Mouse (Mus musculus) intestine, embryonic 15.5 days (tissue): ENCODE measurements around the gene Adad2. TPM values are rescaled to one million over a fixed set of nuclear protein-coding genes. Genes with fewer than 3 reads are reported as not detected.

Source experiments
- ATAC-seq: fragments of 200-750 bp; cut with Nextera tagmentation; 2 replicates; pipeline ENCODE4 v1.8.0; 2017; ENCODE audit warnings: moderate TSS enrichment, moderate library complexity
- H3K27ac ChIP-seq: fragments of 300-500 bp; sonication (generic); 2 replicates; pipeline ENCODE4 v1.5.1; 2015; ENCODE audit warnings: mild to moderate bottlenecking, inconsistent platforms
- H3K27me3 ChIP-seq: fragments of 300-500 bp; sonication (generic); replicated peaks from 2 replicates; pipeline ENCODE4 v1.6.1; 2015; ENCODE audit warnings: inconsistent platforms
- H3K36me3 ChIP-seq: fragments of 300-500 bp; sonication (generic); 2 replicates; pipeline ENCODE4 v1.6.1; 2015; ENCODE audit warnings: inconsistent platforms
- H3K4me1 ChIP-seq: fragments of 300-500 bp; sonication (generic); replicated peaks from 2 replicates; pipeline ENCODE4 v1.6.1; 2015; ENCODE audit warnings: inconsistent platforms
- H3K4me2 ChIP-seq: fragments of 300-500 bp; sonication (generic); replicated peaks from 2 replicates; pipeline ENCODE4 v1.6.1; 2015; ENCODE audit warnings: mild to moderate bottlenecking, inconsistent platforms
- H3K4me3 ChIP-seq: fragments of 300-500 bp; sonication (generic); replicated peaks from 2 replicates; pipeline ENCODE4 v1.5.1; 2015; ENCODE audit warnings: inconsistent platforms
- H3K9ac ChIP-seq: fragments of 300-500 bp; sonication (generic); 2 replicates; pipeline ENCODE4 v1.6.1; 2015; ENCODE audit warnings: inconsistent platforms
- H3K9me3 ChIP-seq: fragments of 300-500 bp; sonication (generic); 2 replicates; pipeline ENCODE4 v1.6.1; 2016; ENCODE audit warnings: inconsistent platforms
- WGBS: fragments of 180-500 bp; shearing (Covaris S2); methylation state at CpG from one replicate; pipeline ENCODE4 v1.1.7; 2015; 5-methylcytosine and 5-hydroxymethylcytosine counted together
- polyA plus RNA-seq: library from polyadenylated mRNA; unstranded; fragments of >200 nt; fragmentation: Nextera tagmentation; extraction: Ambion mirVana; gene quantifications from 2 replicates; pipeline ENCODE4 v1.2.1, GENCODE M21; 2015

Adad2 gene
- polyA plus RNA-seq, 1 experiment from 2014 or later = not detected

DNA sequence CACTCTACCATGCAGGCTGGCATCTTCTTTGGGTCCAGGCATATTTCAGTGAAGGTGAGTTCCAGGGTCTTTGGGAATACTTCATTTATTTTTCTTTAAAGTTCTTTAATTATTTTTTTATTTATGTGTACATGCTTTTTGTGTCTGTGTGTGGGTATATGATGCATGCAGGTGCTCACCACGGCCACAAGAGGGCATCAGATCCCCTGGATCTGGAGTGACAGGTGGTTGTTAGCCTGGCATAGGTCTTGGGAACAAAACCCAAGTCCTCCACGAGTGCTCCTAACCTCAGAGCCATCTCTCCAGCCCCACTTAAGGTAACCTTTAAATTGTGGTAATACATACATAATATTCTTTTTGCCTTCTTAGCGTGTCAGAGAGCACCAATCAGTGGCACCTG is 33.6 kb downstream of the Adad2 start:
- ATAC-seq = no peak
- Histone ChIP-seq H3K36me3 (no peaks in the 10 kb centered on the region), H3K27me3 (no peaks in the 10 kb centered on the region), H3K9me3 (no peaks in the 10 kb centered on the region), H3K9ac (no peak overlapping the region), H3K4me3 (no peak overlapping the region), H3K27ac (no peak overlapping the region), H3K4me1 (no peaks in the 10 kb centered on the region), H3K4me2 (no peak overlapping the region)
- WGBS = 66% methylated on average over 3 of the region's 3 CpGs

DNA sequence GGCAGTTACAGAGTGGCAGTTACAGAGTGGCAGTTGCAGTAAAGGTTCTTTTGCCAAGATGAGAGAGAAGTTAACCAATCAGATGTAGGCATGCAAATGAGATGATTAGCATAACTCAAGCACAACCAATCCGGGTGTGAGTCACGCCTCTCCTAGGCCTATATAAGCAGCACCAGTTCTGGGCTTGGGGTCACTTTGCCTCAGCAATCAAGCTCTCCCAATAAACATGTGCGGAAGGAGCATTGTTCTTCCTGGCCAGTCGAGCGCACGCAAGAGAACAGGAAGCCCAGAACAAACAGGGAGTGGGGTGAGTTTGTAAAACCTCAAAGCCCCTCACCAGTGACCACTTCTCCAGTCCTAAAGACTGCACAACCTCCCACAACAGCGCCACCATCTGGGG is 34.3 kb downstream of the Adad2 start:
- WGBS = 82% methylated on average over 7 of the region's 7 CpGs
- Histone ChIP-seq H3K9me3 (no peaks in the 10 kb centered on the region), H3K4me2 (no peak overlapping the region), H3K36me3 (no peaks in the 10 kb centered on the region), H3K9ac (no peak overlapping the region), H3K4me1 (no peaks in the 10 kb centered on the region; the same call in 1 of the 2 replicates), H3K27ac (no peak overlapping the region), H3K4me3 (no peak overlapping the region), H3K27me3 (no peaks in the 10 kb centered on the region)
- no peak for ATAC-seq

DNA sequence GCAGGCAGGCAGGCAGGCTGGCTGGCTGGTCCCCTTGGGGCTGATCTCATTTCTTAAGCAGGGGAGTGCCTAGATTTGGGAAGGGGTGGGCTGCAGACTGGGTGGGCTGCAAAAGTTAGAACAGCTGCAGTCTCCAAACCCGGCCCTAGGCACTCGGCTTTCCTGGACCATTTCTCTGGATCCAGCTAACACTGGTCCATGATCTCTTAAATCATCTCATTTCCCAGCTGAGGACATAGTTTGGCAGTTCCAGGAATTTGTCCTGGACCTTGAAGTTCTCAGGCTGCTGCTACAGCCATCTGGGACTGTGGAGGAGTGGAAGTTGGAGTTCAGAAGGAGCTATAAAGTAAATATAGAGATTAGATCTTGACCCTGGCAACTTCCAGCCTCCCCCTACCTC is 38.8 kb downstream of the Adad2 start:
- no peak overlapping the region for H3K27ac ChIP-seq
- H3K27me3 ChIP-seq = no peaks in the 10 kb centered on the region
- no peak overlapping the region for H3K9ac ChIP-seq
- ATAC-seq = peak; percentile 49; the same call in 1 of the 2 replicates
- no peaks in the 10 kb centered on the region for H3K9me3 ChIP-seq
- H3K4me2 ChIP-seq = no peak overlapping the region
- no peaks in the 10 kb centered on the region for H3K36me3 ChIP-seq
- WGBS = 29% methylated on average over 2 of the region's 2 CpGs
- peaks cover 5% of the 10 kb centered on the region for H3K4me1 ChIP-seq
- H3K4me3 ChIP-seq = no peak overlapping the region

DNA sequence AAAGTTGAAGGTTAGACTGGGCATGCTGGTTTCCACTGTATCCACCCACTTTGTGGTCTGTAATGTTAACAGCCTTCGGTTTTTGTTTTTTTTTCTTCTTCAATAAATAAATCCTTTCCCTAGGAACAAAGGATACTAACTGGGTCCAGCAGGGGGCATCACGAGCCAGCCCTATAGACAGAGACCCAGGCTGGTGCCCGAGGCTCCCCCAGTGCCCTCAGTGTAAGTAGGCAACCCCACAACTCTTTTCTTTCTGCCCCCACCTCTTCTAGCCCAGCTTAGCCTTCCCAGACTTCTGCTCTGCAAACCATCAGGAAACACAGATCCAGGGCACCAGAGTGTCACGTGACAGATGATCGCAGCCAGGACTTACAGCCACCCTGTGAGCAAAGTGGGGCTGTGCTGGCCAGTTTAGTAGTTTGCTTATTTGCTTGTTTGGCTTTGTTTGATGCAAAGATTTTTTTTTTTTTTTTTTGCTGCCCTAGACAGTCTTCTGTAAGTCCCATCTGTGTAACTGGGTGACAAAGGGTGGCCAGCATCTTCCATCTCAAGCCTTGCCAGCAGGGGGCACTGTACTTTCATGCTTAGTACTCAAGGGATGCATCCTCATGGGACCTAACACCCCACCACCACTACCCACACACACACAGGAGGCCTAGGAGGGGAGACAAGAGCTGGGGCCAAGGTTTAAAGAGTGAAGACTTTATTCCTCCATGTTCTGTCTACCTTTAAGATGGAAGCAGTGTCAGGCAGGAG is 44.3 kb downstream of the Adad2 start:
- WGBS = 39% methylated on average over 5 of the region's 5 CpGs
- Histone ChIP-seq H3K4me1 (peaks cover 17% of the 10 kb centered on the region), H3K4me3 (no peak overlapping the region), H3K4me2 (no peak overlapping the region), H3K9me3 (no peaks in the 10 kb centered on the region), H3K27ac (no peak overlapping the region), H3K36me3 (no peaks in the 10 kb centered on the region), H3K9ac (no peak overlapping the region), H3K27me3 (no peaks in the 10 kb centered on the region)
- peak; percentile 57; the same call in 1 of the 2 replicates for ATAC-seq

DNA sequence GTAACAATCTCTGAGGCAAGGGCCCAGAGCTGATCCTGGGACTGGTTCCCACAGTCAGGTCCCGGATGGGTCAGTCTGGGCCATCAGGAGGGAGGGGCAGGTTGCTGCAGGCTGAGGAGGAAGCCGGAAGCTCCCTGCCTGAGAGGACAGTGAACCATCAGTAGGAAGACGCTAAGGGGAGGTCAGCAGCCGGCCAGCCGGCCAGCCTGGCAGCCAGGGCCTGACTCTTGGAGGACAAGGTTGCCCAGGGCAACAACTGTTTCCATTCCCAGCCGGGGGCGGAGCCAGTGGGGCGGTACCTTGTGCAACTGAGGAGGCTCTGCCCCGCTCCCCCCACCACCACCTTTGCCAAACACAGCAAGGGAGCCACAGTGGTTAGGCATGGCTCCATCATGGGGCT is 48.5 kb downstream of the Adad2 start:
- Histone ChIP-seq H3K9ac (no peak overlapping the region), H3K4me3 (no peak overlapping the region), H3K36me3 (no peaks in the 10 kb centered on the region), H3K27me3 (no peaks in the 10 kb centered on the region), H3K9me3 (no peaks in the 10 kb centered on the region), H3K27ac (peak overlapping the region; percentile 17; the same call in 1 of the 2 replicates), H3K4me2 (no peak overlapping the region), H3K4me1 (peaks cover 22% of the 10 kb centered on the region)
- WGBS = 15% methylated on average over 9 of the region's 9 CpGs
- peak; percentile 32; the same call in 1 of the 2 replicates for ATAC-seq

DNA sequence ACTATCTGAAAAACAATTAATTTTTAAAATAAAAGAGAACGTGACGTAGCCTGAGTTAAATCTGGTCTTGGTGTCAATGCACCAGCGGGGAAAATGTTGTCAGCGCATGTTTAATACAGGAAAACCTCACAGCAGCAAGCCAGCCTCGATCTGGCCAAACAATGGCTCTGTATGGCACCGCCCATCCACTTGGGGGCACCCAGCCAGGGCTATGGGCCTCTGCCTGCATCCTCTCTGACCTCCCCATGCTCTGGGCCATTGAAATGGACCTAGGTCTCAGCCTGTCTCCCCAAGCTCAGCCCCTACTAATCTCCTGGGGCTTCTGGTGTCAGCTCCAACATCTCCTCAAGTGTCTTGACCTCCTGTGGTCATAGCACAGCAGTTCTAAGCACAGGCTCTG is 49.3 kb downstream of the Adad2 start:
- no peak for ATAC-seq
- H3K36me3 ChIP-seq = no peaks in the 10 kb centered on the region
- no peak overlapping the region for H3K27ac ChIP-seq
- H3K9me3 ChIP-seq = no peaks in the 10 kb centered on the region
- no peak overlapping the region for H3K4me2 ChIP-seq
- H3K27me3 ChIP-seq = no peaks in the 10 kb centered on the region
- no peak overlapping the region for H3K9ac ChIP-seq
- H3K4me3 ChIP-seq = no peak overlapping the region
- 78% methylated on average over 6 of the region's 6 CpGs for WGBS
- peaks cover 29% of the 10 kb centered on the region for H3K4me1 ChIP-seq

DNA sequence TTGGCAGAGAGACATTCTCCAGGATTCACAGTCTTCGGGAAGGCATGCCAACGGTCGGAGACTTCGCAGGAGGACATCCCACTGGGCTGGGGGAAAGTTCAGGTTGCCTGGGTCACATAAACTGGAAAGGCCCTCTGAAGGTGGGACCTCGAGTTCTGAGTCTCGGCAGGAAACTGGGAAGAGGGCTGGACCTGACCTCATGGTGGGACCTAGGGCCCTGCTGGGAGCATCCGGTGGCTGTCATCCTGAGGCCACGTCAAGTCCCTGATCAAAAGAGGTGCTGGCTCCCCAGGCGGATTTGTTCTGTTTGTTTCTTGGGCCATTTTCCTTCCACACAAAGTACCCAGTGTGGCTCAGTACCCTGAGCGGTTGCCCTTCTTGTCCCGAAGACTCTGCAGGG is 50.9 kb downstream of the Adad2 start:
- Histone ChIP-seq H3K9ac (no peak overlapping the region), H3K36me3 (no peaks in the 10 kb centered on the region), H3K4me3 (no peak overlapping the region), H3K4me1 (peaks cover 30% of the 10 kb centered on the region), H3K27me3 (no peaks in the 10 kb centered on the region), H3K4me2 (no peak overlapping the region), H3K27ac (no peak overlapping the region), H3K9me3 (no peaks in the 10 kb centered on the region)
- 60% methylated on average over 11 of the region's 11 CpGs for WGBS
- ATAC-seq = no peak

DNA sequence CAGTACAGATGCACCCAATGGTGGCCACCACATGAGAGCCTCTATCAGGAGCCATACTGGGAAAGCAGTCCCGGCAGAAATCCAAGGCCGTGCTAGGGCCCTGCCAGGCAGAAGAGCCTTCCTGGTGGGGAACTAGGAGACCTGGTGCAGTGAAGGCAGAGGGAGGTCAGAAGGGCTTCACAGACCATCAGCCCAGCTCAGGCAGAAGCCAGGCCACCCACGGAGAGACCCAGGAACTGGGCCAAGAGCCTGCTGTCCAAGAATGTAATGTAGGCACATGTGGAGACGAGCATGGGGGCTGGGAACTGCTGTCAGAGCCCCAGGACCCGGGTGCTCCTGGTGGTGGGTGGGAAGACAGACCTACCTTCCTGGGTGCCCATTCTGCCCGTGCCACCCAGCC is 52.7 kb downstream of the Adad2 start:
- 65% methylated on average over 6 of the region's 6 CpGs for WGBS
- H3K4me3 ChIP-seq = no peak overlapping the region
- H3K9me3 ChIP-seq = no peaks in the 10 kb centered on the region
- no peaks in the 10 kb centered on the region for H3K27me3 ChIP-seq
- ATAC-seq = no peak
- H3K4me2 ChIP-seq = no peak overlapping the region
- H3K36me3 ChIP-seq = no peaks in the 10 kb centered on the region
- no peak overlapping the region for H3K27ac ChIP-seq
- peaks cover 42% of the 10 kb centered on the region for H3K4me1 ChIP-seq
- no peak overlapping the region for H3K9ac ChIP-seq

Other genes with a start within 250 kb of the Adad2 start
- 19.2 and 22.5 TPM in 2 replicates for gene Mlycd, start 217.9 kb upstream of the Adad2 start, polyA plus RNA-seq
- 3.8 and 5.7 TPM in 2 replicates for gene Osgin1, start 178.6 kb upstream of the Adad2 start, polyA plus RNA-seq
- gene Necab2, start 166.0 kb upstream of the Adad2 start, polyA plus RNA-seq = 1.9 TPM in 2 replicates
- 0.05 TPM in 1 of 2 replicates, not detected in the other for gene Slc38a8, start 111.0 kb upstream of the Adad2 start, polyA plus RNA-seq
- gene Mbtps1, start 54.0 kb upstream of the Adad2 start, polyA plus RNA-seq = 83.6 and 88.8 TPM in 2 replicates
- gene Hsdl1, start 37.6 kb upstream of the Adad2 start, polyA plus RNA-seq = 28.8 and 32.6 TPM in 2 replicates
- 1.4 and 2.1 TPM in 2 replicates for gene Dnaaf1, start 37.5 kb upstream of the Adad2 start, polyA plus RNA-seq
- 10.0 and 11.7 TPM in 2 replicates for gene Taf1c, start 7.5 kb upstream of the Adad2 start, polyA plus RNA-seq
- 0.04 and 0.13 TPM in 2 replicates for gene Kcng4, start 22.9 kb downstream of the Adad2 start, polyA plus RNA-seq
- 4.5 and 4.6 TPM in 2 replicates for gene Wfdc1, start 53.6 kb downstream of the Adad2 start, polyA plus RNA-seq
- 4.4 and 5.8 TPM in 2 replicates for gene Atp2c2, start 87.3 kb downstream of the Adad2 start, polyA plus RNA-seq
- gene Tldc1, start 165.7 kb downstream of the Adad2 start, polyA plus RNA-seq = 14.4 and 15.3 TPM in 2 replicates
- gene Cotl1, start 227.8 kb downstream of the Adad2 start, polyA plus RNA-seq = 152 and 167 TPM in 2 replicates
- 12.4 and 13.8 TPM in 2 replicates for gene Klhl36, start 249.5 kb downstream of the Adad2 start, polyA plus RNA-seq